Mouse (Mus musculus): ENCODE results near the gene Med19.

GRCm38 (mm10) chr2:84705295-84705694 is 27.1 kb downstream of the Med19 start:
- TF ChIP-seq CTCF (IDR thresholded peaks at IDR 0.05; ENCODE audit: low read depth) (no peak), EP300 (IDR thresholded peaks at IDR 0.05; ENCODE audit: low read depth) (no peak)
